Mouse (Mus musculus) gastrocnemius, adult 8-10 months (tissue): ENCODE measurements at regions not wholly inside any gene's neighbourhood (a gene's known extent, or its start where the extent isn't known, plus 50 kb on each side); places are given as distances from the start of the nearest gene placed in this dataset.

Experiments used
- DNase-seq, 2 experiments: peaks; one replicate each; pipeline ENCODE4 v3.0.0; 2022; ENCODE audit warnings: low spot score in 2 of 2

GRCm38 (mm10) chr2:178805283-178805682, 375.0 kb downstream of the Cdh26 start:
- no peak for DNase-seq

DNA sequence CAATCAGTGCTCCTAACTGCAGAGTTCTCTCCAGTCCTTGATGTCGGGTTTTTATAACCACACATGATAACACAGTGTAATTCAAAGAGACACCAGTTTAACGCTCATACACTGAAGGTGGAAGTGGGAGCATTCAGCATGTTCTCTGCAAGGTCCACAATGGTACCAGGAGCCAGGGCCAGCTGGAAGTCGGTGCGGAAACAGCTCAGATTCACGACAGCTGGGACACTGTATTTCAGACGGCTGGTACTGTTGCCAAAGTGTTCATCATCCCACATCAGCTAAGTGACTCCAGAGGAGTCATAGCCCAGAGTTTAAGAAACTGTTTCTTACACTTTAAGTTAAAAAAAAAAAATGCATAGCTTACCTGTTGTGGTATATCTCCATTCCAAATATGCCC, 391.2 kb downstream of the Cdh26 start:
- DNase-seq, result no peak

DNA sequence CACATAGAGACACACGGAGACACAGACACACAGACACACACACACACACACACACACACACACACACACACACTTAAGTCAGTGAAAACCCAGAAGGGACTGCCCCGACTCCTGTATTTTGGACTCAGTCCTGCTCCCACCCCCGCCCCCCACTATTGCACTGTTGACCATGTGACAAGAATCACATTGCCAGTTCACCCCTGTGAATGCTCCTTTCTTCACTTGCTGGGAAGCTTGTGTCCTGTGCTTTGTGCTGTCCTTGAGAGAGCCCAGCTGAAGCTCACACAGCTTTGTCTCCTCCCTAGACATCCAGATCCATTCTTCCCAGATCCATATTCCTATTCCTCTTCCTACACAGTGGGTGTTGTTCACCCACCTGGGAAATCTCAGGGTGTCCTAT, 400.0 kb downstream of the Cdh26 start:
- DNase-seq, result no peak

DNA sequence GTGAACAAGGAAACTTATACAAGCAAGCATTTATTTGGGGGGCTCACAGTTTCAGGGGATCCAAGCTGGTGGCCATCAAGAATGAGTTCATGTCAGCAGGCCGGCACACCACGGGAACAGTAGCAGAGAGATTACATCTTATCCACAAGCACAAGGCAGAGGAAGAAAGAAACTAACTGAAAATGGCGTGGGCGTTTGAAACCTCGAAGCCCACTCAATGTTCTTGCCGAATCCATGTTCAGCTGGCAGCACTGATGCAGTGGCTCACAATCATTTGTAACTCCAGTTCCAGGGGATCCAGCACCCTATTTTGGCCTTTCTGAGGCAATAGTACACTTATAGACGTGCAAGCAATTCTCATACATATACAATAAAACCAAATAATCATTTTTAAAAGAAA, 404.7 kb downstream of the Cdh26 start:
- DNase-seq, result no peak

- no peak for DNase-seq
Observed at GRCm38 (mm10) chr2:178838571-178838970, 408.2 kb downstream of the Cdh26 start.

- DNase-seq, result peak; percentile 28 to 71
Observed at GRCm38 (mm10) chr2:178840975-178841374, 410.6 kb downstream of the Cdh26 start.

DNA sequence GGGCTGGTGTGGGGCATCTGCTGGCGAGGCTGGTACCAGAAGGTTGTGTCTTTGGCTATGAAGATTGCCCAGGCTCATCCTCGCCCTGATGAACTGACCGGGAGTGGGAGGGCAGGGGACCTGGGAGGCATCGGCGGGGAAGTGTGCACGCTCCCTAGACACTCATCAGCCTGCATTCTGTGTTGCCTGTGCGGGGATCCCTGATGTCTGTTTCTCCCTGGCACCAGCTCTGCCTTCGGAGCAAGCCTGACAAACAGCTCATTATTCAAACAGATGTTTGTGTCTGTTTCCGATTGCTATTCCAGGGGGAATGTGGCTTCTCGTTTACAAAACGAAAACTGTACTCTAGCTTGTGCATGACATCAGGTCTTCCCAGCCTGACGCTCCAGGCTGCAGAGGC, 412.3 kb downstream of the Cdh26 start:
- DNase-seq, result no peak

DNA sequence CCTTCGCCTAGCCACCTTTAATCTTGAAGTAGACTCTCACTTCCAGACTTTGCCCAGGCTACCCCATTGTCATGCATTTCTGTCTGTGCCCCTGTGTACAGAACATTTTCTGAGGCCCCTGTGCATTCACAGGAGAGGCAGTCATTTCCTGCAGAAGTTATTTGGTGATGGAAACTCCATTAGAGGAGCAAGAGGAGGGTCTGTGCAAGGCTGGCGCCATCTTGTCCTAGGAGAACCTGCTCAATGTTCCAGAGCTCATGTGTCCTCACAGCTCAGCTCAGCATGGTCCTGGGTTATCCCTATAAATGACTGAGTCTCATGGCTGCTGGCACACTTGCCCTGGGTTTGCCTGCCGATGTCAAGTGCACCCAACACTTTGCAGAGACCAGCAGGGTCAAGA, 413.1 kb downstream of the Cdh26 start:
- no peak for DNase-seq

- DNase-seq, result no peak
Observed at GRCm38 (mm10) chr2:178844561-178844960, 414.2 kb downstream of the Cdh26 start.

DNA sequence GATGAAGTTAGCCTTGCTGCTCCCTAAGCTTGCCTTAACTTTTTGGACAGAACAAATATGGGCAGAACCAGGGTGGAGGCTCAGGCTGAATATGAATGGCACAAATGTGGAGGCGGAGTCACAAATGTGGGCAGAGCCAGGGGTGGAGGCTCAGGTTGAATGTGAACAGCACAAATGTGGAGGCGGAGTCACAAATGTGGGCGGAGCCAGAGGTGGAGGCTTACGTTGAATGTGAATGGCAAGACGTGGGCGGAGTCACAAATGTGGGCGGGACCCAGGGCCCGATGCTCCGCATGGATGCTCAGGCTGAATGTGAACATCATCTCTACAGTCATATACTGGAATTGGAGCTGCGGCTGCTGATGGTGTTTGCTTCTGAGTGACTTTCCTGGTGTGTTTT, 420.0 kb downstream of the Cdh26 start:
- DNase-seq, result no peak

GRCm38 (mm10) chr2:178850769-178851168, 420.4 kb downstream of the Cdh26 start:
- no peak for DNase-seq

GRCm38 (mm10) chr2:178854012-178854411, 423.7 kb downstream of the Cdh26 start:
- DNase-seq, result no peak

GRCm38 (mm10) chr2:178854760-178855159, 424.4 kb downstream of the Cdh26 start:
- DNase-seq, result no peak

DNA sequence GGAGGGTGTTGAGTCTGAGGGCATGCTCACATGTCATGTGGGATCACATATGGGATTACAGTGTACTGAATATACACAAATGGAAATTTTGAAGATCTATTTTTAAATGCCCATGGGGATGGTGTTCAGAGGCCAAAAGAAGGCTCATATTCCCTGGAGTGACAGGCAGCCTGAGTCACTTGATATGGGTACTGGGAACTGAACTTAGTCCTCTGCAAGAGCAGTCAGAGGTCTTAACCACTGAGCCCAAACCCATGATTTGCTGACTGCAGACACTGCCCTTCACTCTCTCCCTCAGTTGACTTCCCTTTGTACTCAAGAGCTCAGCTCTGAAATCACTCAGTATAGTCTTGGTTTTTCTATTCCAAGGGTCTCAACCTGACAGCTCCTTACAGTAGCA, 432.3 kb downstream of the Cdh26 start:
- no peak for DNase-seq

DNA sequence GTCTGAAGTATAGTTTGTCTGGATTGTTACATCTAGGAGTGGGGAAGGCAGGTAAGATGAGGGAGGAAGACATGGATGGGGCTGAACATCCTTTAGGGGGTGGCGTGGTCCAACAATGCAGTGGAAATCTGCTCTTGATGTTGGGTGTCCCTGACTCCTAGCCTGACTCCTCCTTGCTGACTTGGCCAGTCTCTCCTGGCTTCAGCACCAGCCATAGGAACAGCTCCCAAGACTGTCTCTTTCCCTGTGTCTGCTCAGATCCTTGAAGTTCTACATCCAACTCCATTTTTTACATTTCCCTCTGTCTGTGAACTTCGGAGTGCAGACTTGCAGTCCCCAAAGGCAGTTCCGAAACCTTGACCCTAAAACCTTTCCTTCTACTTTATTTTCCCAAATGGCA, 436.8 kb downstream of the Cdh26 start:
- no peak for DNase-seq

- DNase-seq, result no peak
Observed at GRCm38 (mm10) chr2:178869160-178869559, 438.8 kb downstream of the Cdh26 start.

DNA sequence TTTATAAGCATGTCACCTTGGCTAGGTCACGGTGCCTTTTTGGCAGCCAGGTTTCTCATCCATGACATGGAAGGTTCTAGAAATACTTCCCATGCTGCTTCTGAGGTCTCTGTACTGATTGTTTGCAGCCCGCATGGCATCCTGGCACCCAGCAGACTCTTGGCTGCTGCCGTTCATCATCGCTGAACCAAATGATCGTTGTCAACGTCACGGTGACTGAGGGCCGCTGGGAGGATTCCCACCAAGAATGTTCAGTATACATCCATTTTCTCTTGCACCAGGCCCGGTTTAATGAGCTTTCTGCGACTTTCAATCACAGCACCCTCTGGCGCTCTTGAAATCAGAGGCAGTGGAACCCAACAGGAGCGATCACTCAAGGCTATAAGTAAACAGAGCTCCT, 448.1 kb downstream of the Cdh26 start:
- no peak for DNase-seq

- no peak for DNase-seq
Observed at GRCm38 (mm10) chr2:178885686-178886085, 455.4 kb downstream of the Cdh26 start.

GRCm38 (mm10) chr2:178888704-178889103, 458.4 kb downstream of the Cdh26 start:
- DNase-seq, result no peak

DNA sequence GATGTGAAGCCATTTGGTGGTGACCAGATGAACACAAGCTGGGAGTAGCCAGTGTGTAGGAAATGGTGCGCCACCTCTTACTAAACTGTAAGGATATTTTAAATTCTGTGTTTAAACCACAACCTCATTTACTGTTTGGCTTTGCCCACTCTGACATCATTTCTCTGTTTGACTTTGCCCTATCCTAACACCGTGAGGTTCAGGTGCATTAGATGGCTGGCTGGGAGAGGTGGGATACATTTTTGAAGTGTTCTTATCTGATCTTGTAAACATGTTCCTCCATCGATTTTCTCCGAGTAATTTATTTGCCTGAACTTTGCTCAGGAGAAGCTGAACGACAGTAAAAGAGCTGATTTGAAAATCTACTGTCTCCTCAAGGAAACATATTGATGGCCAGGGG, 472.1 kb downstream of the Cdh26 start:
- no peak for DNase-seq

GRCm38 (mm10) chr2:178909325-178909724, 479.0 kb downstream of the Cdh26 start:
- DNase-seq, result no peak

DNA sequence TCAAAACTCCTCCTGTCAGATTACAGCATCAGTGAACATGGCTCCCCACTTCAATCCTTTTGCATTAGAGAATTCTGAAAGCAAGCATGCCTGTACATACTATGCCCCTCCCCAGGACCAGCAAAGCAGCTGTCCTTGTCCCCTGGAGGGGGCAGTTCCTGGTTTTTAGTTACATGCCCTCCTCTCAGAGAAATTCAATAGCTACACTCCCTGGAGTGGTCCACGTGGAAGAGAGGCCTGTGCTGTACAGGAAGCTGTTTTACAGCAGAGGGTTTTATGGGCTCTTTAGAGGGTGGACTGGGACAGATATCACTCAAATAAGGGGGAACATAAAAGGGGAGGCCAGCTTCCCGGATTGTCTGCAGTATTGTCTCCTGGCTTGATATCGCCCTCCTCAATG, 481.3 kb downstream of the Cdh26 start:
- no peak for DNase-seq

GRCm38 (mm10) chr2:178916316-178917033, 486.1 kb downstream of the Cdh26 start:
- DNase-seq, result no peak
